13 mouse cellular contexts compared by ENCODE assay signal in the genomic region with DNA sequence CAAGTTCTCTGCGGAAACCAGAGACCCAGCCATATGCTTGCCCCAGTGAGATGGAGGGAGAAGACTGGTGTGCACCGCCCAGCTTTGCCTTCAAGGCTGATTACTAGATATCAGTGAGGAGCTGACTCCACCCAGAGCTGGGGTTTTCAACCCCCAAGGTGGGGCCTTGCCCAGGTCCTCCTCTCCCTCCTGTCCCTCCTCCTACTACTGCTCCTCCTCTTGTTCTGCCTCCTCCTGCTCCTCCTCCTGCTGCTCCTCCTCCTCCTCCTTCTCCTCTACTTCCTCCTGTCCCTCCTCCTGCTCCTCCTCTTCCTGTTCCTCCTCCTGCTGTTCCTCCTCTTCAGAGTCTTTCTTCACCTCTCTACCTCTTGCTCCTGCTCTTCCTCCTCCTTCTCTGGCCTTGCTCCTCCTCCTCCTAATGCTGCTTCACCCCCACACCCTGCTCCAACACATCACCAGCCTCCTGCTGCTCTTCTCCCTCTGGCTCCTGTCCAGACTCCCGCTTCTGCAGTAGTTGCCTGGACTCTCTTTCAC. TPM values are rescaled to one million over a fixed set of nuclear protein-coding genes. Genes with fewer than 3 reads are reported as not detected.
DNase-seq lines count a peak whose midpoint lies in the region; ATAC-seq and TF ChIP-seq lines count a peak whose summit lies in the region.
"Had no signal": no experiment of that assay in that cellular context is flagged by ENCODE, and none has a peak within 500 bp of the region (broad histone marks: within the 10 kb centered on the region; RNA-seq: fewer than 3 reads in every experiment).

No protein-coding gene starts in this region.

- no peak for ATAC-seq in limb, embryonic 14.5 days (ENCODE audit: low FRiP score, low read depth)
- ATAC-seq in kidney, postnatal 0 days (replicated peaks; ENCODE audit: low FRiP score, low read depth) = no peak
- peak; percentile 61 for ATAC-seq in megakaryocyte progenitor cell, adult 5-6 weeks (replicated peaks; ENCODE audit: poor library complexity)
- ATAC-seq in forebrain, embryonic 16.5 days = no peak

- H3K36me3 ChIP-seq in limb, embryonic 14.5 days (ENCODE audit: control insufficient read depth, insufficient read depth, low read length) = no peaks in the 10 kb centered on the region
- no peaks in the 10 kb centered on the region for H3K36me3 ChIP-seq in limb, embryonic 10.5 days
- no peaks in the 10 kb centered on the region for H3K36me3 ChIP-seq in kidney, postnatal 0 days (ENCODE audit: insufficient read depth, low read length)
- H3K36me3 ChIP-seq in forebrain, embryonic 16.5 days (ENCODE audit: control insufficient read depth, insufficient read depth) = no peaks in the 10 kb centered on the region
- H3K36me3 ChIP-seq: limb, embryonic 15.5 days had no signal

- no peak overlapping the region for H3K9ac ChIP-seq in limb, embryonic 14.5 days (ENCODE audit: low read depth, low read length, severe bottlenecking)
- no peak overlapping the region for H3K9ac ChIP-seq in kidney, postnatal 0 days (ENCODE audit: low read depth, low read length)
- no peak overlapping the region for H3K9ac ChIP-seq in forebrain, embryonic 16.5 days (replicated peaks; ENCODE audit: low read depth, low read length)
- H3K9ac ChIP-seq: limb, embryonic 15.5 days had no signal

- H3K9me3 ChIP-seq in limb, embryonic 14.5 days (ENCODE audit: control insufficient read depth, low read length) = no peaks in the 10 kb centered on the region
- no peaks in the 10 kb centered on the region for H3K9me3 ChIP-seq in limb, embryonic 10.5 days (replicated peaks)
- H3K9me3 ChIP-seq in kidney, postnatal 0 days (replicated peaks; ENCODE audit: low read length) = no peaks in the 10 kb centered on the region
- H3K9me3 ChIP-seq in forebrain, embryonic 16.5 days (ENCODE audit: control insufficient read depth, low read length) = no peaks in the 10 kb centered on the region
- H3K9me3 ChIP-seq: limb, embryonic 15.5 days had no signal

- no peaks in the 10 kb centered on the region for H3K27me3 ChIP-seq in limb, embryonic 14.5 days (ENCODE audit: control insufficient read depth, insufficient read depth, low read length)
- no peaks in the 10 kb centered on the region for H3K27me3 ChIP-seq in limb, embryonic 10.5 days (ENCODE audit: low read depth, poor library complexity, severe bottlenecking)
- H3K27me3 ChIP-seq in kidney, postnatal 0 days (ENCODE audit: insufficient read depth, low read length) = no peaks in the 10 kb centered on the region
- H3K27me3 ChIP-seq in forebrain, embryonic 16.5 days (replicated peaks; ENCODE audit: control insufficient read depth, insufficient read depth, low read length) = no peaks in the 10 kb centered on the region
- H3K27me3 ChIP-seq: limb, embryonic 15.5 days had no signal

- no peak for TF ChIP-seq POLR2A in limb, embryonic 14.5 days (IDR thresholded peaks at IDR 0.05; ENCODE audit: borderline replicate concordance, extremely low read depth, insufficient read depth, insufficient read length)

- TF ChIP-seq CTCF in kidney, postnatal 0 days (IDR thresholded peaks at IDR 0.05; ENCODE audit: low read depth) = no peak

- no peak overlapping the region for H3K4me3 ChIP-seq in limb, embryonic 14.5 days (replicated peaks; ENCODE audit: low read length)
- no peak overlapping the region for H3K4me3 ChIP-seq in limb, embryonic 10.5 days
- H3K4me3 ChIP-seq in kidney, postnatal 0 days (replicated peaks; ENCODE audit: low read depth, low read length) = no peak overlapping the region
- H3K4me3 ChIP-seq in forebrain, embryonic 16.5 days (replicated peaks; ENCODE audit: low read length) = no peak overlapping the region
- H3K4me3 ChIP-seq: limb, embryonic 15.5 days had no signal

- peak; percentile 12 for DNase-seq in limb, embryonic 14.5 days (ENCODE audit: low spot score)
- no peak for DNase-seq in limb, embryonic 10.5 days (ENCODE audit: low spot score)
- peak; percentile 10 for DNase-seq in adipocyte (ENCODE audit: low spot score)
- DNase-seq in kidney, postnatal 0 days (ENCODE audit: low spot score) = peak; percentile 19
- DNase-seq in spleen, adult 18-20 months = no peak
- DNase-seq in left cerebral cortex, postnatal 4 days = no peak
- DNase-seq: cerebellum, adult 11-12 months; retina, postnatal 1 day had no signal

- no peaks in the 10 kb centered on the region for H3K4me1 ChIP-seq in limb, embryonic 14.5 days (ENCODE audit: control insufficient read depth, insufficient read depth, low read length)
- H3K4me1 ChIP-seq in limb, embryonic 10.5 days = no peaks in the 10 kb centered on the region
- H3K4me1 ChIP-seq in kidney, postnatal 0 days (replicated peaks; ENCODE audit: insufficient read depth, low read length) = peaks cover 9% of the 10 kb centered on the region; the same call in 1 of the 2 replicates
- H3K4me1 ChIP-seq in forebrain, embryonic 16.5 days (replicated peaks; ENCODE audit: control insufficient read depth, insufficient read depth, low read length) = no peaks in the 10 kb centered on the region
- H3K4me1 ChIP-seq: limb, embryonic 15.5 days had no signal

- no peak overlapping the region for H3K4me2 ChIP-seq in limb, embryonic 14.5 days (replicated peaks; ENCODE audit: low read depth, low read length, severe bottlenecking)
- no peak overlapping the region for H3K4me2 ChIP-seq in kidney, postnatal 0 days (ENCODE audit: low read length)
- no peak overlapping the region for H3K4me2 ChIP-seq in forebrain, embryonic 16.5 days (ENCODE audit: low read length)
- H3K4me2 ChIP-seq: limb, embryonic 15.5 days had no signal

- intact Hi-C loops in left cerebral cortex, postnatal 4 days (cut with DNase I) = no loop called here

- no peak overlapping the region for H3K27ac ChIP-seq in limb, embryonic 14.5 days (replicated peaks; ENCODE audit: low read depth, low read length)
- H3K27ac ChIP-seq in limb, embryonic 10.5 days = no peak overlapping the region; the same call in 1 of the 2 replicates
- H3K27ac ChIP-seq in kidney, postnatal 0 days = no peak overlapping the region
- no peak overlapping the region for H3K27ac ChIP-seq in forebrain, embryonic 16.5 days (ENCODE audit: low read length)
- H3K27ac ChIP-seq: limb, embryonic 15.5 days had no signal

- WGBS in limb, embryonic 14.5 days = 72% methylated on average over 3 of the region's 3 CpGs
- 76% methylated on average over 3 of the region's 3 CpGs for WGBS in limb, embryonic 10.5 days
- WGBS in kidney, postnatal 0 days = 75% methylated on average over 3 of the region's 3 CpGs
- 82% methylated on average over 3 of the region's 3 CpGs for WGBS in forebrain, embryonic 16.5 days

RNA-seq across cellular contexts. Expression of a gene that starts 9.4 kb away (rescaled TPM):
- polyA plus RNA-seq in limb, embryonic 14.5 days (2012; rRNA removed) = 0.05 TPM in 1 of 2 replicates, not detected in the other
- polyA plus RNA-seq in limb, embryonic 14.5 days (2014; fragmentation: Nextera tagmentation; extraction: Ambion mirVana) = not detected in 2 replicates
- polyA plus RNA-seq in limb, embryonic 10.5 days (2016; fragmentation: Nextera tagmentation; extraction: Ambion mirVana) = not detected in 2 replicates
- 0.13 and 0.21 TPM in 2 replicates for polyA plus RNA-seq in kidney, postnatal 0 days (2015; fragmentation: Nextera tagmentation; extraction: Ambion mirVana)
- not detected in 2 replicates for total RNA-seq in megakaryocyte progenitor cell, adult 5-6 weeks (2015)
- not detected in 2 replicates for total RNA-seq in megakaryocyte progenitor cell, adult 5-6 weeks (2017)
- polyA plus RNA-seq in forebrain, embryonic 16.5 days (2015; fragmentation: Nextera tagmentation; extraction: Ambion mirVana) = not detected in 2 replicates
- not detected for total RNA-seq in left cerebral cortex, postnatal 4 days (2021)
- polyA plus RNA-seq: forebrain, embryonic 11.5 days; hindbrain, embryonic 11.5 days; limb, embryonic 15.5 days had no signal

RNA-seq across cellular contexts. Expression of a gene that starts 12.9 kb away (rescaled TPM):
- polyA plus RNA-seq in limb, embryonic 14.5 days (2012; rRNA removed) = not detected in 2 replicates
- polyA plus RNA-seq in limb, embryonic 14.5 days (2014; fragmentation: Nextera tagmentation; extraction: Ambion mirVana) = not detected in 2 replicates
- polyA plus RNA-seq in limb, embryonic 10.5 days (2016; fragmentation: Nextera tagmentation; extraction: Ambion mirVana) = not detected in 2 replicates
- polyA plus RNA-seq in kidney, postnatal 0 days (2015; fragmentation: Nextera tagmentation; extraction: Ambion mirVana) = 2.1 and 2.3 TPM in 2 replicates
- not detected in 2 replicates for total RNA-seq in megakaryocyte progenitor cell, adult 5-6 weeks (2015)
- total RNA-seq in megakaryocyte progenitor cell, adult 5-6 weeks (2017) = not detected in 2 replicates
- polyA plus RNA-seq in forebrain, embryonic 16.5 days (2015; fragmentation: Nextera tagmentation; extraction: Ambion mirVana) = not detected in 2 replicates
- total RNA-seq in left cerebral cortex, postnatal 4 days (2021) = not detected
- polyA plus RNA-seq: forebrain, embryonic 11.5 days; hindbrain, embryonic 11.5 days; limb, embryonic 15.5 days had no signal

RNA-seq across cellular contexts. Expression of a gene that starts 19.1 kb away (rescaled TPM):
- 0.60 and 1.0 TPM in 2 replicates for polyA plus RNA-seq in limb, embryonic 14.5 days (2012; rRNA removed)
- 1.0 and 1.4 TPM in 2 replicates for polyA plus RNA-seq in limb, embryonic 14.5 days (2014; fragmentation: Nextera tagmentation; extraction: Ambion mirVana)
- not detected in 2 replicates for polyA plus RNA-seq in limb, embryonic 10.5 days (2016; fragmentation: Nextera tagmentation; extraction: Ambion mirVana)
- polyA plus RNA-seq in kidney, postnatal 0 days (2015; fragmentation: Nextera tagmentation; extraction: Ambion mirVana) = not detected in 2 replicates
- not detected in 2 replicates for total RNA-seq in megakaryocyte progenitor cell, adult 5-6 weeks (2015)
- not detected in 2 replicates for total RNA-seq in megakaryocyte progenitor cell, adult 5-6 weeks (2017)
- not detected in 2 replicates for polyA plus RNA-seq in forebrain, embryonic 16.5 days (2015; fragmentation: Nextera tagmentation; extraction: Ambion mirVana)
- not detected for total RNA-seq in left cerebral cortex, postnatal 4 days (2021)
- polyA plus RNA-seq: forebrain, embryonic 11.5 days; hindbrain, embryonic 11.5 days had no signal

RNA-seq across cellular contexts. Expression of a gene that starts 29.5 kb away (rescaled TPM):
- not detected in 2 replicates for polyA plus RNA-seq in limb, embryonic 14.5 days (2012; rRNA removed)
- polyA plus RNA-seq in limb, embryonic 14.5 days (2014; fragmentation: Nextera tagmentation; extraction: Ambion mirVana) = not detected in 2 replicates
- polyA plus RNA-seq in limb, embryonic 10.5 days (2016; fragmentation: Nextera tagmentation; extraction: Ambion mirVana) = not detected in 2 replicates
- 11.4 and 12.6 TPM in 2 replicates for polyA plus RNA-seq in kidney, postnatal 0 days (2015; fragmentation: Nextera tagmentation; extraction: Ambion mirVana)
- total RNA-seq in megakaryocyte progenitor cell, adult 5-6 weeks (2015) = not detected in 2 replicates
- total RNA-seq in megakaryocyte progenitor cell, adult 5-6 weeks (2017) = not detected in 2 replicates
- polyA plus RNA-seq in forebrain, embryonic 16.5 days (2015; fragmentation: Nextera tagmentation; extraction: Ambion mirVana) = not detected in 2 replicates
- total RNA-seq in left cerebral cortex, postnatal 4 days (2021) = not detected
- polyA plus RNA-seq: forebrain, embryonic 11.5 days; hindbrain, embryonic 11.5 days; limb, embryonic 15.5 days had no signal

Comparison
In these comparisons a context has a peak if more than half of its experiments do, and no peak if none do; other contexts are left out.
1. DNase-seq: peak in limb, embryonic 14.5 days (single experiment), adipocyte (single experiment) and kidney, postnatal 0 days (single experiment); none in limb, embryonic 10.5 days (single experiment), spleen, adult 18-20 months (0 of 2) and left cerebral cortex, postnatal 4 days (single experiment).